Mouse (Mus musculus): ENCODE results near the gene Aanat.

GRCm38 (mm10) chr11:116567531-116567930 is 18.7 kb upstream of the Aanat start:
- TF ChIP-seq CTCF (IDR thresholded peaks at IDR 0.05; ENCODE audit: low read depth) = no peak
- no peak for TF ChIP-seq EP300 (optimal IDR thresholded peaks at IDR 0.05)

Measured in stomach, postnatal 0 days (tissue).